Mouse (Mus musculus) midbrain, embryonic 13.5 days (tissue): ENCODE measurements around the gene Gm15262. TPM values are rescaled to one million over a fixed set of nuclear protein-coding genes. Genes with fewer than 3 reads are reported as not detected.
"Not testable (repeated sequence)": the region's sequence is repeated elsewhere in the genome, so short reads cannot be mapped to it uniquely, and the experiment has no call there.

Source experiments
- ATAC-seq: fragments of 200-750 bp; cut with Nextera tagmentation; 2 replicates; pipeline ENCODE4 v1.8.0; 2017; ENCODE audit warnings: mild to moderate bottlenecking, moderate TSS enrichment, moderate library complexity
- H3K27ac ChIP-seq: fragments of 300-500 bp; sonication (generic); 2 replicates; pipeline ENCODE4 v1.5.1; 2015; ENCODE audit warnings: inconsistent platforms, mild to moderate bottlenecking, moderate library complexity
- H3K27me3 ChIP-seq: fragments of 300-500 bp; sonication (generic); 2 replicates; pipeline ENCODE4 v1.6.1; 2015; ENCODE audit warnings: mild to moderate bottlenecking, inconsistent platforms
- H3K36me3 ChIP-seq: fragments of 300-500 bp; sonication (generic); 2 replicates; pipeline ENCODE4 v1.6.1; 2015; ENCODE audit warnings: mild to moderate bottlenecking, inconsistent platforms
- H3K4me1 ChIP-seq: fragments of 300-500 bp; sonication (generic); replicated peaks from 2 replicates; pipeline ENCODE4 v1.6.1; 2015; ENCODE audit warnings: inconsistent platforms
- H3K4me2 ChIP-seq: fragments of 300-500 bp; sonication (generic); replicated peaks from 2 replicates; pipeline ENCODE4 v1.6.1; 2015; ENCODE audit warnings: moderate library complexity, mild to moderate bottlenecking, inconsistent platforms
- H3K4me3 ChIP-seq: fragments of 300-500 bp; sonication (generic); replicated peaks from 2 replicates; pipeline ENCODE4 v1.5.1; 2015; ENCODE audit warnings: mild to moderate bottlenecking, inconsistent platforms
- H3K9ac ChIP-seq: fragments of 300-500 bp; sonication (generic); replicated peaks from 2 replicates; pipeline ENCODE4 v1.6.1; 2015; ENCODE audit warnings: mild to moderate bottlenecking, inconsistent platforms
- H3K9me3 ChIP-seq: fragments of 300-500 bp; sonication (generic); 2 replicates; pipeline ENCODE4 v1.6.1; 2016; ENCODE audit warnings: mild to moderate bottlenecking, inconsistent platforms
- WGBS: fragments of 180-500 bp; shearing (Covaris S2); methylation state at CpG from one replicate; pipeline ENCODE4 v1.1.7; 2015; 5-methylcytosine and 5-hydroxymethylcytosine counted together
- polyA plus RNA-seq: library from polyadenylated mRNA; unstranded; fragments of >200 nt; fragmentation: Nextera tagmentation; extraction: Ambion mirVana; gene quantifications from 2 replicates; pipeline ENCODE4 v1.2.1, GENCODE M21; 2015

Gm15262 gene
- not detected in 2 replicates for polyA plus RNA-seq

GRCm38 (mm10) chrX:161287156-161287555 lies at the start of gene Gm15262:
Gm15262 (plus strand) TSS chrX:161287456.
- H3K4me3 ChIP-seq, H3K27ac ChIP-seq, H3K4me2 ChIP-seq, H3K36me3 ChIP-seq, H3K9ac ChIP-seq, H3K4me1 ChIP-seq, H3K27me3 ChIP-seq, H3K9me3 ChIP-seq, ATAC-seq: not testable (repeated sequence)
- WGBS, result 68% methylated on average over 2 of the region's 2 CpGs

GRCm38 (mm10) chrX:161308131-161308530 lies 20.9 kb downstream of the Gm15262 start:
- peaks cover 17% of the 10 kb centered on the region; the same call in 1 of the 2 replicates for H3K27me3 ChIP-seq
- H3K4me2 ChIP-seq, result no peak overlapping the region
- no peak overlapping the region for H3K4me3 ChIP-seq
- H3K4me1 ChIP-seq, result no peaks in the 10 kb centered on the region
- WGBS, result 90% methylated on average over 1 of the region's 1 CpGs
- H3K27ac ChIP-seq, result no peak overlapping the region
- no peak for ATAC-seq
- H3K36me3 ChIP-seq, result no peaks in the 10 kb centered on the region
- H3K9me3 ChIP-seq, result no peaks in the 10 kb centered on the region
- H3K9ac ChIP-seq, result no peak overlapping the region

- Histone ChIP-seq H3K36me3 (no peaks in the 10 kb centered on the region), H3K27me3 (peaks cover 2% of the 10 kb centered on the region; the same call in 1 of the 2 replicates), H3K4me1 (no peaks in the 10 kb centered on the region), H3K9me3 (no peaks in the 10 kb centered on the region), H3K9ac (no peak overlapping the region), H3K4me3 (no peak overlapping the region), H3K27ac (no peak overlapping the region), H3K4me2 (no peak overlapping the region)
- no peak for ATAC-seq
Observed at GRCm38 (mm10) chrX:161316443-161316842, 29.2 kb downstream of the Gm15262 start.

- H3K4me1 ChIP-seq, result no peaks in the 10 kb centered on the region
- no peak overlapping the region for H3K27ac ChIP-seq
- ATAC-seq, result no peak
- H3K4me3 ChIP-seq, result no peak overlapping the region
- no peak overlapping the region for H3K4me2 ChIP-seq
- no peaks in the 10 kb centered on the region for H3K36me3 ChIP-seq
- H3K9ac ChIP-seq, result no peak overlapping the region
- 45% methylated on average over 11 of the region's 11 CpGs for WGBS
- H3K9me3 ChIP-seq, result no peaks in the 10 kb centered on the region
- H3K27me3 ChIP-seq, result peaks cover 34% of the 10 kb centered on the region
Observed at GRCm38 (mm10) chrX:161370927-161371326, 83.7 kb downstream of the Gm15262 start.

- 64% methylated on average over 3 of the region's 3 CpGs for WGBS
Observed at GRCm38 (mm10) chrX:161371461-161371860, 84.2 kb downstream of the Gm15262 start.

GRCm38 (mm10) chrX:161375568-161375967 lies 88.3 kb downstream of the Gm15262 start:
- no peak overlapping the region for H3K4me3 ChIP-seq
- H3K27me3 ChIP-seq, result peaks cover 34% of the 10 kb centered on the region
- no peak overlapping the region for H3K4me2 ChIP-seq
- ATAC-seq, result no peak
- WGBS, result 60% methylated on average over 1 of the region's 1 CpGs
- H3K9ac ChIP-seq, result no peak overlapping the region
- H3K4me1 ChIP-seq, result no peaks in the 10 kb centered on the region
- no peak overlapping the region for H3K27ac ChIP-seq
- H3K9me3 ChIP-seq, result no peaks in the 10 kb centered on the region
- no peaks in the 10 kb centered on the region for H3K36me3 ChIP-seq

More at GRCm38 (mm10) chrX:161371461-161371860, 84.2 kb downstream of the Gm15262 start:
- H3K9ac ChIP-seq, result no peak overlapping the region
- H3K27me3 ChIP-seq, result peaks cover 32% of the 10 kb centered on the region
- H3K4me2 ChIP-seq, result no peak overlapping the region
- H3K9me3 ChIP-seq, result no peaks in the 10 kb centered on the region
- no peak overlapping the region for H3K4me3 ChIP-seq
- H3K36me3 ChIP-seq, result no peaks in the 10 kb centered on the region
- no peak for ATAC-seq
- no peaks in the 10 kb centered on the region for H3K4me1 ChIP-seq
- no peak overlapping the region for H3K27ac ChIP-seq

- no peak overlapping the region for H3K4me2 ChIP-seq
- peaks cover 14% of the 10 kb centered on the region; the same call in 1 of the 2 replicates for H3K27me3 ChIP-seq
- no peaks in the 10 kb centered on the region for H3K4me1 ChIP-seq
- no peaks in the 10 kb centered on the region for H3K9me3 ChIP-seq
- no peak overlapping the region for H3K9ac ChIP-seq
- ATAC-seq, result no peak
- no peak overlapping the region for H3K4me3 ChIP-seq
- H3K36me3 ChIP-seq, result no peaks in the 10 kb centered on the region
- 40% methylated on average over 8 of the region's 8 CpGs for WGBS
- no peak overlapping the region for H3K27ac ChIP-seq
Observed at GRCm38 (mm10) chrX:161385791-161386190, 98.5 kb downstream of the Gm15262 start.

- no peaks in the 10 kb centered on the region for H3K36me3 ChIP-seq
- WGBS, result 91% methylated on average over 4 of the region's 4 CpGs
- no peaks in the 10 kb centered on the region for H3K9me3 ChIP-seq
Observed at GRCm38 (mm10) chrX:161387942-161388341, 100.7 kb downstream of the Gm15262 start.

GRCm38 (mm10) chrX:161399110-161399509 lies 111.9 kb downstream of the Gm15262 start:
- Histone ChIP-seq H3K9me3 (no peaks in the 10 kb centered on the region), H3K4me2 (no peak overlapping the region), H3K27ac (no peak overlapping the region), H3K4me3 (no peak overlapping the region), H3K9ac (no peak overlapping the region), H3K27me3 (peaks cover 13% of the 10 kb centered on the region; the same call in 1 of the 2 replicates), H3K36me3 (no peaks in the 10 kb centered on the region), H3K4me1 (no peaks in the 10 kb centered on the region)
- ATAC-seq, result no peak
- 27% methylated on average over 11 of the region's 11 CpGs for WGBS

More at GRCm38 (mm10) chrX:161387942-161388341, 100.7 kb downstream of the Gm15262 start:
- Histone ChIP-seq H3K27ac (no peak overlapping the region), H3K4me3 (no peak overlapping the region), H3K4me1 (no peaks in the 10 kb centered on the region), H3K9ac (no peak overlapping the region), H3K27me3 (peaks cover 13% of the 10 kb centered on the region; the same call in 1 of the 2 replicates), H3K4me2 (no peak overlapping the region)
- no peak for ATAC-seq

- Histone ChIP-seq H3K4me1 (no peaks in the 10 kb centered on the region), H3K36me3 (no peaks in the 10 kb centered on the region), H3K9ac (no peak overlapping the region), H3K27me3 (peaks cover 13% of the 10 kb centered on the region; the same call in 1 of the 2 replicates), H3K9me3 (no peaks in the 10 kb centered on the region), H3K27ac (no peak overlapping the region), H3K4me2 (no peak overlapping the region), H3K4me3 (no peak overlapping the region)
- no peak for ATAC-seq
- 75% methylated on average over 1 of the region's 1 CpGs for WGBS
Observed at GRCm38 (mm10) chrX:161411151-161411550, 123.9 kb downstream of the Gm15262 start.

Other genes starting within 250 kb of the Gm15262 start
- gene Scml2, start 170.3 kb upstream of the Gm15262 start, polyA plus RNA-seq, result 1.8 and 3.5 TPM in 2 replicates